Mouse (Mus musculus): Measurements from ENCODE around the gene Dvl3. TPM values are rescaled to one million over a fixed set of nuclear protein-coding genes. Genes with fewer than 3 reads are reported as not detected.

Gene Dvl3
- total and polyA plus RNA-seq, 2 experiments from 2014 or later = 25.8 to 28.6 TPM

DNA sequence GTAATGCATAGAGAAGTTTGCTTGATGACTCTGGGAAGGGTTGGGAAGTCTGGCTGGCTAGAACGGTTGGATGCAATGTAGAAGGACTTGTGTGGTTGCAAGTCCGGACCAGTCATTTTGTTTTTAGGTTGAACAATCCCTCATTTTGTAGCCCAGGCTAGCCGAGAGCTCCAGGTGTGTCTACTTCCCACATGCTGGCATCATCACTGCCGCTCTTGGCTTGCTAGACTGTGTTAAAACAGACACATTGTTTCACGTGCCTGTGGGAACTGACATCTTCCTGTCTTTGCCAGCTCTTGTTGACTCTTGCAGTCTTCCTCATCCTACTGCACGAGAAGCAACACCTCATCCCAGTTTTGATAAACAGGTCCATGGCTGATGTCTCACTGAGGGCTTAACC is 38.2 kb downstream of the Dvl3 start:
- Histone ChIP-seq H3K9me3 (ENCODE audit: low read length) (no peaks in the 10 kb centered on the region), H3K27me3 (ENCODE audit: insufficient read depth, low read length) (no peaks in the 10 kb centered on the region), H3K4me1 (ENCODE audit: insufficient read depth) (no peaks in the 10 kb centered on the region), H3K4me2 (ENCODE audit: low read depth) (no peak overlapping the region), H3K9ac (no peak overlapping the region), H3K36me3 (ENCODE audit: insufficient read depth) (peaks cover 80% of the 10 kb centered on the region), H3K4me3 (ENCODE audit: low read depth, low read length) (no peak overlapping the region), H3K27ac (ENCODE audit: low read depth, low read length) (no peak overlapping the region)
- TF ChIP-seq CTCF (IDR thresholded peaks at IDR 0.05; ENCODE audit: low read depth) = no peak
- ATAC-seq (no peak), DNase-seq (no peak)
- WGBS = 90% methylated on average over 6 of the region's 6 CpGs

DNA sequence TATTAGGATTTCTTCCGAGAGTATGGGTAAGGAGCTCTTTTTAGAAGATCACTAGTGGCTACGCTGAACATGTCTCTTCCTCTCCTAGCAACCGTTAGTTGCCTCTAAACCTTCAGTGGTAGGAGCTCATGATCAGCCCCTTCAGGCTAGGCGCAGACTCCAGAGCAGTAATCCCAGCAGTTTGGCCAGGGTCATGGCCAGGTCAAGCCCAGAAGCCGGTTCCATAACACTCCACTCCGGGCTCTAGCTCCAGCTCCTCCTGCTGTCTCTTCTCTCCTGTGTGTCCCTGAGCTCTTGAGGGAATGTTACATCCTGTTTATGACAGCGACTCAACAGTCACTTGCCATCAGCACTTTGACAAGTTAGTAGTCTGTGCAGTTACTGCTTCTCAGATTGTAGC is 40.6 kb downstream of the Dvl3 start:
- H3K36me3 ChIP-seq (ENCODE audit: insufficient read depth) = peaks cover 81% of the 10 kb centered on the region
- no peaks in the 10 kb centered on the region for H3K4me1 ChIP-seq (ENCODE audit: insufficient read depth)
- no peaks in the 10 kb centered on the region for H3K27me3 ChIP-seq (ENCODE audit: insufficient read depth, low read length)
- WGBS = 89% methylated on average over 7 of the region's 7 CpGs
- ATAC-seq (no peak), DNase-seq (no peak)
- no peak overlapping the region for H3K9ac ChIP-seq
- no peaks in the 10 kb centered on the region for H3K9me3 ChIP-seq (ENCODE audit: low read length)
- no peak overlapping the region for H3K4me3 ChIP-seq (ENCODE audit: low read depth, low read length)
- no peak overlapping the region for H3K27ac ChIP-seq (ENCODE audit: low read depth, low read length)
- H3K4me2 ChIP-seq (ENCODE audit: low read depth) = no peak overlapping the region
- no peak for TF ChIP-seq CTCF (IDR thresholded peaks at IDR 0.05; ENCODE audit: low read depth)

DNA sequence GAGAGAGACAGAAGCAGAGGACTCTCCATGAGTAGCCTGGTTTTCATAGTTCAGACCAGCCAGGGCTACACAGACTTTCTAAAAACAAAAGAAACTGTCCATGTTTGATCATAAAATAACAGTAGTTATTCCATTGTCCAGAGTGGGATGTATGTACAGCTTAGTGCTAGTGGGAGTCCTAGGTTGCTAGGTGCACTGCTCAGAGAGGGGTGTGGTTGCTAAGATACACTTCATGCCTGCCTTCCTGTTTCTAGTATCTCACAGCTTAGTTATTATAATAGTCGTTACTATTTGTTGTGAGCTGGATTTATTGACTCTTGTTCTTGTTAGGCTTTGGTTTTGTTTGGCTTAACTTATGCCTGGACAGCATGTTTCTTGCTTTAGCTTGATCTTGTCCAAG is 48.3 kb downstream of the Dvl3 start:
- H3K27ac ChIP-seq (ENCODE audit: low read depth, low read length) = no peak overlapping the region
- 46% methylated on average over 1 of the region's 1 CpGs for WGBS
- H3K4me3 ChIP-seq (ENCODE audit: low read depth, low read length) = no peak overlapping the region
- H3K9ac ChIP-seq = no peak overlapping the region
- peak; percentile 53 for ATAC-seq
- H3K4me2 ChIP-seq (ENCODE audit: low read depth) = no peak overlapping the region
- H3K36me3 ChIP-seq (ENCODE audit: insufficient read depth) = peaks cover 26% of the 10 kb centered on the region
- H3K9me3 ChIP-seq (ENCODE audit: low read length) = no peaks in the 10 kb centered on the region
- no peaks in the 10 kb centered on the region for H3K4me1 ChIP-seq (ENCODE audit: insufficient read depth)
- no peak for TF ChIP-seq CTCF (IDR thresholded peaks at IDR 0.05; ENCODE audit: low read depth)
- DNase-seq = no peak
- H3K27me3 ChIP-seq (ENCODE audit: insufficient read depth, low read length) = no peaks in the 10 kb centered on the region

Other genes with a start within 250 kb of the Dvl3 start
- 32.7 and 39.2 TPM in 2 replicates for gene Parl, start 214.6 kb upstream of the Dvl3 start, total RNA-seq (2014; rRNA removed)
- 90.9 and 91.2 TPM in 2 replicates for gene Parl, start 214.6 kb upstream of the Dvl3 start, polyA plus RNA-seq (2015; fragmentation: Nextera tagmentation; extraction: Ambion mirVana)
- gene Cyp2ab1, start 191.6 kb upstream of the Dvl3 start, total RNA-seq (2014; rRNA removed) = not detected in 2 replicates
- not detected in 2 replicates for gene Cyp2ab1, start 191.6 kb upstream of the Dvl3 start, polyA plus RNA-seq (2015; fragmentation: Nextera tagmentation; extraction: Ambion mirVana)
- 74.3 and 79.8 TPM in 2 replicates for gene Abcc5, start 90.6 kb upstream of the Dvl3 start, total RNA-seq (2014; rRNA removed)
- 58.7 and 71.6 TPM in 2 replicates for gene Abcc5, start 90.6 kb upstream of the Dvl3 start, polyA plus RNA-seq (2015; fragmentation: Nextera tagmentation; extraction: Ambion mirVana)
- 91.3 and 102 TPM in 2 replicates for gene Eif2b5, start 18.2 kb upstream of the Dvl3 start, total RNA-seq (2014; rRNA removed)
- 70.8 and 77.6 TPM in 2 replicates for gene Eif2b5, start 18.2 kb upstream of the Dvl3 start, polyA plus RNA-seq (2015; fragmentation: Nextera tagmentation; extraction: Ambion mirVana)
- 958 and 994 TPM in 2 replicates for gene Ap2m1, start 18.5 kb downstream of the Dvl3 start, total RNA-seq (2014; rRNA removed)
- gene Ap2m1, start 18.5 kb downstream of the Dvl3 start, polyA plus RNA-seq (2015; fragmentation: Nextera tagmentation; extraction: Ambion mirVana) = 1,434 and 1,486 TPM in 2 replicates
- 71.7 and 72.7 TPM in 2 replicates for gene Abcf3, start 31.6 kb downstream of the Dvl3 start, total RNA-seq (2014; rRNA removed)
- gene Abcf3, start 31.6 kb downstream of the Dvl3 start, polyA plus RNA-seq (2015; fragmentation: Nextera tagmentation; extraction: Ambion mirVana) = 58.0 and 60.3 TPM in 2 replicates
- gene Vwa5b2, start 72.5 kb downstream of the Dvl3 start, total RNA-seq (2014; rRNA removed) = 20.3 and 20.9 TPM in 2 replicates
- gene Vwa5b2, start 72.5 kb downstream of the Dvl3 start, polyA plus RNA-seq (2015; fragmentation: Nextera tagmentation; extraction: Ambion mirVana) = 5.9 and 8.7 TPM in 2 replicates
- 3.7 and 6.5 TPM in 2 replicates for gene Eef1akmt4, start 94.6 kb downstream of the Dvl3 start, total RNA-seq (2014; rRNA removed)
- 6.0 and 6.2 TPM in 2 replicates for gene Eef1akmt4, start 94.6 kb downstream of the Dvl3 start, polyA plus RNA-seq (2015; fragmentation: Nextera tagmentation; extraction: Ambion mirVana)
- not detected in 2 replicates for gene Gm49333, start 94.6 kb downstream of the Dvl3 start, total RNA-seq (2014; rRNA removed)
- not detected in 2 replicates for gene Gm49333, start 94.6 kb downstream of the Dvl3 start, polyA plus RNA-seq (2015; fragmentation: Nextera tagmentation; extraction: Ambion mirVana)
- gene Alg3, start 94.8 kb downstream of the Dvl3 start, total RNA-seq (2014; rRNA removed) = 11.1 and 19.0 TPM in 2 replicates
- gene Alg3, start 94.8 kb downstream of the Dvl3 start, polyA plus RNA-seq (2015; fragmentation: Nextera tagmentation; extraction: Ambion mirVana) = 29.2 and 30.3 TPM in 2 replicates
- gene Camk2n2, start 104.3 kb downstream of the Dvl3 start, total RNA-seq (2014; rRNA removed) = 44.1 and 51.0 TPM in 2 replicates
- 45.3 and 57.0 TPM in 2 replicates for gene Camk2n2, start 104.3 kb downstream of the Dvl3 start, polyA plus RNA-seq (2015; fragmentation: Nextera tagmentation; extraction: Ambion mirVana)
- gene Ece2, start 112.8 kb downstream of the Dvl3 start, total RNA-seq (2014; rRNA removed) = 17.8 and 22.4 TPM in 2 replicates
- gene Ece2, start 112.8 kb downstream of the Dvl3 start, polyA plus RNA-seq (2015; fragmentation: Nextera tagmentation; extraction: Ambion mirVana) = 6.1 and 8.7 TPM in 2 replicates
- 237 and 242 TPM in 2 replicates for gene Psmd2, start 134.7 kb downstream of the Dvl3 start, total RNA-seq (2014; rRNA removed)
- 287 and 331 TPM in 2 replicates for gene Psmd2, start 134.7 kb downstream of the Dvl3 start, polyA plus RNA-seq (2015; fragmentation: Nextera tagmentation; extraction: Ambion mirVana)
- gene Eif4g1, start 151.3 kb downstream of the Dvl3 start, total RNA-seq (2014; rRNA removed) = 223 and 282 TPM in 2 replicates
- 89.8 and 111 TPM in 2 replicates for gene Eif4g1, start 151.3 kb downstream of the Dvl3 start, polyA plus RNA-seq (2015; fragmentation: Nextera tagmentation; extraction: Ambion mirVana)
- gene Fam131a, start 176.3 kb downstream of the Dvl3 start, total RNA-seq (2014; rRNA removed) = 169 and 200 TPM in 2 replicates
- gene Fam131a, start 176.3 kb downstream of the Dvl3 start, polyA plus RNA-seq (2015; fragmentation: Nextera tagmentation; extraction: Ambion mirVana) = 81.6 and 89.9 TPM in 2 replicates
- 43.7 and 55.3 TPM in 2 replicates for gene Polr2h, start 200.7 kb downstream of the Dvl3 start, total RNA-seq (2014; rRNA removed)
- 87.4 and 103 TPM in 2 replicates for gene Polr2h, start 200.7 kb downstream of the Dvl3 start, polyA plus RNA-seq (2015; fragmentation: Nextera tagmentation; extraction: Ambion mirVana)
- gene Clcn2, start 200.8 kb downstream of the Dvl3 start, total RNA-seq (2014; rRNA removed) = 41.9 and 47.9 TPM in 2 replicates
- 10.7 and 14.1 TPM in 2 replicates for gene Clcn2, start 200.8 kb downstream of the Dvl3 start, polyA plus RNA-seq (2015; fragmentation: Nextera tagmentation; extraction: Ambion mirVana)
- 15.8 and 15.9 TPM in 2 replicates for gene Chrd, start 216.1 kb downstream of the Dvl3 start, total RNA-seq (2014; rRNA removed)
- gene Chrd, start 216.1 kb downstream of the Dvl3 start, polyA plus RNA-seq (2015; fragmentation: Nextera tagmentation; extraction: Ambion mirVana) = 3.4 and 3.6 TPM in 2 replicates
- gene Thpo, start 217.5 kb downstream of the Dvl3 start, total RNA-seq (2014; rRNA removed) = 0.69 and 1.0 TPM in 2 replicates
- gene Thpo, start 217.5 kb downstream of the Dvl3 start, polyA plus RNA-seq (2015; fragmentation: Nextera tagmentation; extraction: Ambion mirVana) = 0.51 and 0.52 TPM in 2 replicates